Mouse (Mus musculus): ENCODE measurements around the gene Nr4a3. TPM values are rescaled to one million over a fixed set of nuclear protein-coding genes. Genes with fewer than 3 reads are reported as not detected.

Nr4a3 gene
- total RNA-seq, 1 experiment, result 0.09 TPM

- TF ChIP-seq CHD2 (IDR thresholded peaks at IDR 0.05; ENCODE audit: low read depth, low read length) (no peak), ZC3H11A (IDR thresholded peaks at IDR 0.05; ENCODE audit: borderline replicate concordance, low read depth, low read length) (no peak), MAFK (IDR thresholded peaks at IDR 0.05; ENCODE audit: insufficient read depth, low read depth, low read length) (no peak), ZNF384 (IDR thresholded peaks at IDR 0.05; ENCODE audit: low read depth, low read length) (no peak), HCFC1 (IDR thresholded peaks at IDR 0.05; ENCODE audit: borderline replicate concordance, insufficient read depth, low read length) (no peak)
- no peaks in the 10 kb centered on the region for H3K4me1 ChIP-seq (ENCODE audit: control insufficient read depth in 2 of 2, insufficient read depth in 2 of 2, low read length in 2 of 2, poor library complexity in 1 of 2)
- H3K27ac ChIP-seq (ENCODE audit: insufficient read depth, low read depth, low read length, poor library complexity, severe bottlenecking), result no peak overlapping the region
- no peaks in the 10 kb centered on the region for H3K36me3 ChIP-seq (ENCODE audit: control insufficient read depth, insufficient read depth, low read length, poor library complexity, severe bottlenecking)
- no peak overlapping the region for H3K9ac ChIP-seq (ENCODE audit: insufficient read depth, low read depth, low read length, poor library complexity, severe bottlenecking)
- no peak for DNase-seq (ENCODE audit: low read depth, low spot score)
- in situ Hi-C loops (cut with MboI; ENCODE audit: low sequenced_read_pairs in 2 of 2, unreplicated experiment in 2 of 2), result no loop called here
- no peaks in the 10 kb centered on the region for H3K9me3 ChIP-seq (ENCODE audit: control insufficient read depth, insufficient read depth, low read depth, low read length)
- no peak overlapping the region for H3K4me3 ChIP-seq (ENCODE audit: insufficient read depth in 1 of 2, low read depth in 1 of 2, low read length in 2 of 2, poor library complexity in 1 of 2, severe bottlenecking in 1 of 2)
Measured at GRCm38 (mm10) chr4:48012209-48012608, 32.7 kb upstream of the Nr4a3 start.

DNA sequence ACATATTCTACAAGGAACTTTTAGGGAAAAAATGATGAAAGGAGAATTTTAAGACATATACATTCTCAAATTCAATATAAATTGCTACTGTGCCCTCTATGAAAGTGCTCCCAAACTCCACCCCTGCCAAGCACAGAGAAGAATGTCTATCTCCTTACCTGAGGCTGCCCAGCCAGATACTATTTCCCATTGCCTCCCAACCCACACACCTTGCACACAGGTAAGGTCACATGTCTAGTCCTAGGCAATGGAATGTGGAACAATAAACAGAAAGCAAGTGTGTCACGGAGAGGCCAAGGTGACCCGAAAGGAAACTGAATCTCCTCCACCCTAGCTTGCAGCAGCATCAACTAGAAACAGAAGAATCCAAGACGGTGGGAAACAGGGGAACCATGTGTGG is 22.0 kb upstream of the Nr4a3 start:
- no peak for DNase-seq (ENCODE audit: low read depth, low spot score)
- no peak overlapping the region for H3K4me3 ChIP-seq (ENCODE audit: insufficient read depth in 1 of 2, low read depth in 1 of 2, low read length in 2 of 2, poor library complexity in 1 of 2, severe bottlenecking in 1 of 2)
- TF ChIP-seq ZC3H11A (IDR thresholded peaks at IDR 0.05; ENCODE audit: borderline replicate concordance, low read depth, low read length) (no peak), CHD2 (IDR thresholded peaks at IDR 0.05; ENCODE audit: low read depth, low read length) (no peak), MAFK (IDR thresholded peaks at IDR 0.05; ENCODE audit: insufficient read depth, low read depth, low read length) (no peak), ZNF384 (IDR thresholded peaks at IDR 0.05; ENCODE audit: low read depth, low read length) (no peak), HCFC1 (IDR thresholded peaks at IDR 0.05; ENCODE audit: borderline replicate concordance, insufficient read depth, low read length) (no peak)
- no peaks in the 10 kb centered on the region for H3K4me1 ChIP-seq (ENCODE audit: control insufficient read depth in 2 of 2, insufficient read depth in 2 of 2, low read length in 2 of 2, poor library complexity in 1 of 2)
- in situ Hi-C loops (cut with MboI; ENCODE audit: low sequenced_read_pairs in 2 of 2, unreplicated experiment in 2 of 2), result no loop called here
- H3K36me3 ChIP-seq (ENCODE audit: control insufficient read depth, insufficient read depth, low read length, poor library complexity, severe bottlenecking), result no peaks in the 10 kb centered on the region
- H3K9me3 ChIP-seq (ENCODE audit: control insufficient read depth, insufficient read depth, low read depth, low read length), result no peaks in the 10 kb centered on the region
- no peak overlapping the region for H3K9ac ChIP-seq (ENCODE audit: insufficient read depth, low read depth, low read length, poor library complexity, severe bottlenecking)
- no peak overlapping the region for H3K27ac ChIP-seq (ENCODE audit: insufficient read depth, low read depth, low read length, poor library complexity, severe bottlenecking)

DNA sequence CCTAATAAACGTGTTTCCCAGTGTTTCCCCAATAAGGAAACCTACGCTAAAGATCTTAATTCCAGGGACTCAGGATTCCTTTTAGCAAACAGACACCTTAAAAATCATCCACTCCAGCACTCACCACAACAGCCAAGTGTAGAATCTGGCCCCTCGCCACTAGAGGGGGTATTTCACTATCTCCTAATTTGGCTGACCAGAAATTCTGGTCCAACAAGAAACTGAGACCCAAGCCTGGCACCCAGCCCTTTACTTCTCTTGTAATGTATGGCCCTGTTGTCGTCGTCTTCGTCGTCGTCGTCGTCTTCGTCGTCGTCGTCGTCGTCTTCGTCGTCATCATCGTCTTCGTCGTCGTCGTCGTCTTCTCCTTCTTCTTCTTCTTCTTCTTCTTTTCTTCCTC is 15.3 kb upstream of the Nr4a3 start:
- in situ Hi-C loops (cut with MboI; ENCODE audit: low sequenced_read_pairs in 2 of 2, unreplicated experiment in 2 of 2), result loop anchor here in 1 of 2 experiments (25.0 kb wide), 1 partner anchor 1692 kb away; the partner anchor contains the start of gene Foxe1
- no peaks in the 10 kb centered on the region for H3K9me3 ChIP-seq (ENCODE audit: control insufficient read depth, insufficient read depth, low read depth, low read length)
- TF ChIP-seq CHD2 (IDR thresholded peaks at IDR 0.05; ENCODE audit: low read depth, low read length) (no peak), ZNF384 (IDR thresholded peaks at IDR 0.05; ENCODE audit: low read depth, low read length) (no peak), HCFC1 (IDR thresholded peaks at IDR 0.05; ENCODE audit: borderline replicate concordance, insufficient read depth, low read length) (no peak), MAFK (IDR thresholded peaks at IDR 0.05; ENCODE audit: insufficient read depth, low read depth, low read length) (no peak), ZC3H11A (IDR thresholded peaks at IDR 0.05; ENCODE audit: borderline replicate concordance, low read depth, low read length) (no peak)
- no peak for DNase-seq (ENCODE audit: low read depth, low spot score)
- no peak overlapping the region for H3K27ac ChIP-seq (ENCODE audit: insufficient read depth, low read depth, low read length, poor library complexity, severe bottlenecking)
- H3K9ac ChIP-seq (ENCODE audit: insufficient read depth, low read depth, low read length, poor library complexity, severe bottlenecking), result no peak overlapping the region
- no peak overlapping the region for H3K4me3 ChIP-seq (ENCODE audit: insufficient read depth in 1 of 2, low read depth in 1 of 2, low read length in 2 of 2, poor library complexity in 1 of 2, severe bottlenecking in 1 of 2)
- H3K36me3 ChIP-seq (ENCODE audit: control insufficient read depth, insufficient read depth, low read length, poor library complexity, severe bottlenecking), result no peaks in the 10 kb centered on the region
- H3K4me1 ChIP-seq (ENCODE audit: control insufficient read depth in 2 of 2, insufficient read depth in 2 of 2, low read length in 2 of 2, poor library complexity in 1 of 2), result no peaks in the 10 kb centered on the region

- Histone ChIP-seq H3K36me3 (ENCODE audit: control insufficient read depth, insufficient read depth, low read length, poor library complexity, severe bottlenecking) (no peaks in the 10 kb centered on the region), H3K27ac (ENCODE audit: insufficient read depth, low read depth, low read length, poor library complexity, severe bottlenecking) (no peak overlapping the region), H3K9me3 (ENCODE audit: control insufficient read depth, insufficient read depth, low read depth, low read length) (no peaks in the 10 kb centered on the region), H3K4me3 (ENCODE audit: insufficient read depth in 1 of 2, low read depth in 1 of 2, low read length in 2 of 2, poor library complexity in 1 of 2, severe bottlenecking in 1 of 2) (no peak overlapping the region), H3K9ac (ENCODE audit: insufficient read depth, low read depth, low read length, poor library complexity, severe bottlenecking) (no peak overlapping the region), H3K4me1 (ENCODE audit: control insufficient read depth in 2 of 2, insufficient read depth in 2 of 2, low read length in 2 of 2, poor library complexity in 1 of 2) (no peaks in the 10 kb centered on the region)
- TF ChIP-seq HCFC1 (IDR thresholded peaks at IDR 0.05; ENCODE audit: borderline replicate concordance, insufficient read depth, low read length) (no peak), ZNF384 (IDR thresholded peaks at IDR 0.05; ENCODE audit: low read depth, low read length) (no peak), MAFK (IDR thresholded peaks at IDR 0.05; ENCODE audit: insufficient read depth, low read depth, low read length) (no peak), ZC3H11A (IDR thresholded peaks at IDR 0.05; ENCODE audit: borderline replicate concordance, low read depth, low read length) (no peak), CHD2 (IDR thresholded peaks at IDR 0.05; ENCODE audit: low read depth, low read length) (no peak)
- DNase-seq (ENCODE audit: low read depth, low spot score), result no peak
- in situ Hi-C loops (cut with MboI; ENCODE audit: low sequenced_read_pairs in 2 of 2, unreplicated experiment in 2 of 2), result loop anchor here in 1 of 2 experiments (25.0 kb wide), 1 partner anchor 1697 kb away; the partner anchor contains the start of gene Foxe1
Measured at GRCm38 (mm10) chr4:48034287-48034686, 10.7 kb upstream of the Nr4a3 start.

All from ES-E14 (cell line).